Mouse (Mus musculus) E14TG2a.4 (cell line): ENCODE measurements at regions not wholly inside any gene's neighbourhood (a gene's known extent, or its start where the extent isn't known, plus 50 kb on each side); places are given as distances from the start of the nearest gene placed in this dataset.

ENCODE experiments used
- H3K27me3 ChIP-seq: 2 replicates; pipeline ENCODE4 v1.6.1; 2014; ENCODE audit warnings: low read length, control low read depth; ENCODE audit not compliant: insufficient read depth
- H3K36me3 ChIP-seq: 2 replicates; pipeline ENCODE4 v1.6.1; 2014; ENCODE audit warnings: low read length, control low read depth; ENCODE audit not compliant: insufficient read depth
- H3K4me1 ChIP-seq: replicated peaks from 2 replicates; pipeline ENCODE4 v1.6.1; 2014; ENCODE audit warnings: low read depth, low read length, control low read depth
- H3K4me3 ChIP-seq: replicated peaks from 2 replicates; pipeline ENCODE4 v1.5.1; 2014; ENCODE audit warnings: mild to moderate bottlenecking, low read length
- H3K9me3 ChIP-seq: 2 replicates; pipeline ENCODE4 v1.6.1; 2014; ENCODE audit warnings: low read length, control low read depth
- CTCF ChIP-seq: conservative IDR thresholded peaks from 2 replicates; pipeline ENCODE4 v1.5.1; 2014; ENCODE audit warnings: low read length
- NANOG ChIP-seq: IDR thresholded peaks from 2 replicates; pipeline ENCODE4 v1.6.1; 2014; ENCODE audit warnings: borderline replicate concordance, low read length, mixed read lengths
- POU5F1 ChIP-seq: IDR thresholded peaks from 2 replicates; pipeline ENCODE4 v1.6.1; 2014; ENCODE audit warnings: low read length, borderline replicate concordance

- Histone ChIP-seq H3K9me3 (no peaks in the 10 kb centered on the region), H3K36me3 (no peaks in the 10 kb centered on the region), H3K4me3 (no peak overlapping the region), H3K27me3 (peaks cover 7% of the 10 kb centered on the region; the same call in 1 of the 2 replicates), H3K4me1 (no peaks in the 10 kb centered on the region)
- TF ChIP-seq NANOG (no peak), CTCF (no peak), POU5F1 (no peak)
These were observed 78.0 kb upstream of the Ralgps2 start for GRCm38 (mm10) chr1:157017198-157017994.

- TF ChIP-seq NANOG: no peak
- no peak for TF ChIP-seq POU5F1
- no peak for TF ChIP-seq CTCF
- Histone ChIP-seq H3K27me3 (peaks cover 7% of the 10 kb centered on the region; the same call in 1 of the 2 replicates), H3K9me3 (no peaks in the 10 kb centered on the region), H3K4me3 (no peak overlapping the region), H3K36me3 (no peaks in the 10 kb centered on the region), H3K4me1 (no peaks in the 10 kb centered on the region)
These were observed 77.2 kb upstream of the Ralgps2 start for GRCm38 (mm10) chr1:157016625-157017024.

GRCm38 (mm10) chr1:157014532-157015497 lies 75.4 kb upstream of the Ralgps2 start:
- Histone ChIP-seq H3K4me1 (no peaks in the 10 kb centered on the region), H3K9me3 (no peaks in the 10 kb centered on the region), H3K27me3 (peaks cover 7% of the 10 kb centered on the region; the same call in 1 of the 2 replicates), H3K36me3 (no peaks in the 10 kb centered on the region), H3K4me3 (no peak overlapping the region)
- TF ChIP-seq POU5F1 (no peak), NANOG (no peak), CTCF (no peak)

- no peaks in the 10 kb centered on the region for H3K4me1 ChIP-seq
- TF ChIP-seq POU5F1 (no peak), CTCF (no peak), NANOG (no peak)
- H3K27me3 ChIP-seq: peaks cover 7% of the 10 kb centered on the region; the same call in 1 of the 2 replicates
- no peaks in the 10 kb centered on the region for H3K9me3 ChIP-seq
- H3K4me3 ChIP-seq: no peak overlapping the region
- H3K36me3 ChIP-seq: no peaks in the 10 kb centered on the region
These were observed 74.2 kb upstream of the Ralgps2 start for GRCm38 (mm10) chr1:157013669-157014048.

- H3K36me3 ChIP-seq: no peaks in the 10 kb centered on the region
- H3K9me3 ChIP-seq: no peaks in the 10 kb centered on the region
- no peaks in the 10 kb centered on the region for H3K4me1 ChIP-seq
- no peak overlapping the region for H3K4me3 ChIP-seq
- peaks cover 7% of the 10 kb centered on the region; the same call in 1 of the 2 replicates for H3K27me3 ChIP-seq
- no peak for TF ChIP-seq POU5F1
- no peak for TF ChIP-seq NANOG
- no peak for TF ChIP-seq CTCF
These were observed 73.7 kb upstream of the Ralgps2 start for GRCm38 (mm10) chr1:157012950-157013668.

GRCm38 (mm10) chr1:157011226-157011625 lies 71.8 kb upstream of the Ralgps2 start:
- Histone ChIP-seq H3K36me3 (no peaks in the 10 kb centered on the region), H3K4me3 (no peak overlapping the region), H3K9me3 (no peaks in the 10 kb centered on the region), H3K27me3 (0 out of 2 replicates have a peak, but pooled peaks cover 4% of the 10 kb centered on the region), H3K4me1 (no peaks in the 10 kb centered on the region)
- no peak for TF ChIP-seq CTCF
- no peak for TF ChIP-seq NANOG
- no peak for TF ChIP-seq POU5F1

- no peaks in the 10 kb centered on the region for H3K9me3 ChIP-seq
- H3K4me1 ChIP-seq: no peaks in the 10 kb centered on the region
- H3K36me3 ChIP-seq: no peaks in the 10 kb centered on the region
- no peak for TF ChIP-seq NANOG
- no peak for TF ChIP-seq CTCF
- no peak for TF ChIP-seq POU5F1
- H3K4me3 ChIP-seq: no peak overlapping the region
- H3K27me3 ChIP-seq: no peaks in the 10 kb centered on the region
These were observed 70.0 kb upstream of the Ralgps2 start for GRCm38 (mm10) chr1:157009427-157009826.
